Mouse (Mus musculus): ENCODE data around the gene Ctf1.
"Not testable (repeated sequence)": the region's sequence is repeated elsewhere in the genome, so short reads cannot be mapped to it uniquely, and the experiment has no call there.

The Ctf1 gene

GRCm38 (mm10) chr7:127727898-127728297, 15.4 kb downstream of the Ctf1 start:
- DNase-seq (ENCODE audit: extremely low read depth, insufficient read length, low spot score) = no peak

GRCm38 (mm10) chr7:127730170-127730569, 17.6 kb downstream of the Ctf1 start:
- no peak for DNase-seq (ENCODE audit: extremely low read depth, insufficient read length, low spot score)

GRCm38 (mm10) chr7:127732066-127732465, 19.5 kb downstream of the Ctf1 start, which contains the start of gene Ctf2:
Gene Ctf2, minus strand, starts transcription at chr7:127732166.
- DNase-seq (ENCODE audit: extremely low read depth, insufficient read length, low spot score) = not testable (repeated sequence)

GRCm38 (mm10) chr7:127744366-127745045, 32.0 kb downstream of the Ctf1 start, which contains the start of gene Fbxl19:
Gene Fbxl19, plus strand, starts transcription at chr7:127744543.
- peak; percentile 48 for DNase-seq (ENCODE audit: extremely low read depth, insufficient read length, low spot score)

- DNase-seq (ENCODE audit: extremely low read depth, insufficient read length, low spot score) = no peak
Measured at GRCm38 (mm10) chr7:127745251-127745651, 32.7 kb downstream of the Ctf1 start.

- peak; percentile 93 for DNase-seq (ENCODE audit: extremely low read depth, insufficient read length, low spot score)
Measured at GRCm38 (mm10) chr7:127745652-127746493, 33.3 kb downstream of the Ctf1 start.

- DNase-seq (ENCODE audit: extremely low read depth, insufficient read length, low spot score) = peak; percentile 44
Measured at GRCm38 (mm10) chr7:127746494-127747491, 34.3 kb downstream of the Ctf1 start.

- no peak for DNase-seq (ENCODE audit: extremely low read depth, insufficient read length, low spot score)
Measured at GRCm38 (mm10) chr7:127747559-127748234, 35.2 kb downstream of the Ctf1 start.

GRCm38 (mm10) chr7:127748235-127748560, 35.7 kb downstream of the Ctf1 start:
- DNase-seq (ENCODE audit: extremely low read depth, insufficient read length, low spot score) = no peak

DNA sequence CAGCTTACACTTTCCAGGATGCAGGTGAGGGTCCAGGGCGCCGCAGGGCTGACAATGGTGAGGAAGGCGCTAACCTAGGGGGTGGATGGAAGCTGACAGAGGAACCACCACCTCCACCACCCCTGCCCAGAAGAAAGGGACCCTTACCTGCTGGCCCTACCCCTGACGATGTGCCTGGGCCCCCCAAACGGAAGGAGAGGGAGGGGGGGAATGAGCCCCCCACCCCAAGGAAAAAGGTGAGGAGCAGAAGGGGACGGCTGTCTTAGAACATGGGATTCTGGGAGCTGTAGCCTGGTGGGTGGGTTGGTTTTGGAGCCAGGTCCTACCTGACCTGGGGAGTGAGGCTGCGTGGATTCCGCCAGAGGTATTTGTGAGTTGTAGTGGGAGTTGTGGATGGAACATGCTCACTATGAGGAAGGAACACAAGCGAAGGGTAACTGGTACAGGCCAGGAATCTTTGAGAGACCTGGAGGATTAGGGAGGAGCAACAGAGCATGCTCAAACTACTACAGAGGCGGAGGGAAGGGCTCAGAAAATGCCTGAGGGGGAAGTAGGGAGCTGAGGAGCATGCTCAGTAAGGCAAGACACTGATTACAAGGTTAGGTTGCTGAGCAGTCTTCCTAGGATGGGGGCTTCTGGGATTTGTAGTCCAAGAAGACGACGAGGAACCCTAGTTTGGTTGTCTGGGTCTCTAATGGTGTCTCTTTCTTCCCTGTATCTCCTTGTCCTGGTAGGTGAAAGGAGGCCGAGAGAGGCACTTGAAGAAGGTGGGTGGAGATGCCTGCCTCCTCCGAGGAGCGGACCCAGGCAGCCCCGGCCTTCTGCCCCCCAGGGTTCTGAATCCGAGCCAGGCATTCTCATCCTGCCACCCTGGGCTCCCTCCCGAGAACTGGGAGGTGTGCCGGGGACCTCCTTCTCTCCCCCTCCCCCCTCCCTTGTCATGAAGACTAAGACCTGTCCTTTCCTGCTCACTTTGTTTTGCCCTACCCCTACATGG, 37.9 kb downstream of the Ctf1 start:
- DNase-seq (ENCODE audit: extremely low read depth, insufficient read length, low spot score) = no peak

- DNase-seq (ENCODE audit: extremely low read depth, insufficient read length, low spot score) = no peak
Measured at GRCm38 (mm10) chr7:127751619-127752018, 39.1 kb downstream of the Ctf1 start.

- DNase-seq (ENCODE audit: extremely low read depth, insufficient read length, low spot score) = no peak
Measured at GRCm38 (mm10) chr7:127752069-127752468, 39.5 kb downstream of the Ctf1 start.

DNA sequence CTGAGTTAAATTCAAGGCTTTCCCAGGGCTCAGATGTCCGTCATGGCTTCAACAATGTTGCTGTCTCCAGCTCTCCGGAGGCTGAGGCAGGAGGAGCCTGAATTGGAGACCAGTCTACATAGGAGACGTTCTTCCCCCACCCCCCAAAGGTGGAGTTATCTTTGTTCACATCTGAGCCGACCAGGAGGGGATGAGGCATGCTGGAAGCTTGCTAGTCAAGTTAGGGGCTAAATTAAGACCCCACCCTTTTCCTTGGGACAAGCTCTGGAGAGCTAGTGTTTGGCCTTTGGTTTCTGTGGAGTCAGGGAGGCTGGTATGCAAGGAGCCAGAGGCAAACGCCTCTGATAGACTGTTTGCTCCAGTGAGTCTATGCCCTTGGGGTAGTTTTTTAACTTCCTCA, 40.6 kb downstream of the Ctf1 start:
- no peak for DNase-seq (ENCODE audit: extremely low read depth, insufficient read length, low spot score)

- DNase-seq (ENCODE audit: extremely low read depth, insufficient read length, low spot score) = no peak
Measured at GRCm38 (mm10) chr7:127753741-127754140, 41.2 kb downstream of the Ctf1 start.

DNA sequence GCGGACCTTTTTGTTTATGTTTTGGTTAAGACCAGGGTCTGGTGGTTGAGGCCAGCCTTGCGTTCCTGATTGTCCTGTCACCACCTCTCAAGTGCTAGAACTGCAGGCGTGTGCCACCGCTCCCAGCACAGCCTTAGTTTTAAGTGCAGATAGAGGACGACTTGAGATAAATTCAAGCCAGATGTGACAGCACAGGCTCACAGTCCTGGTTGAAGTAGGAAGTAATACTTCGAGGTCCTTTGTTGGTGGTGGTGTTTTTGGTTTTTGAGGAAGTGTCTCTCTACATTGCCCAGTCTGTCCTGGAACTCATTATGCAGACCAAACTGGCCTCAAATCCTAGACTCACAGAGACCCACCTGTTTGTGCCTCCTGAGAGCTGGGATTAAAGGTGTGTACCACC, 47.2 kb downstream of the Ctf1 start:
- no peak for DNase-seq (ENCODE audit: extremely low read depth, insufficient read length, low spot score)

DNA sequence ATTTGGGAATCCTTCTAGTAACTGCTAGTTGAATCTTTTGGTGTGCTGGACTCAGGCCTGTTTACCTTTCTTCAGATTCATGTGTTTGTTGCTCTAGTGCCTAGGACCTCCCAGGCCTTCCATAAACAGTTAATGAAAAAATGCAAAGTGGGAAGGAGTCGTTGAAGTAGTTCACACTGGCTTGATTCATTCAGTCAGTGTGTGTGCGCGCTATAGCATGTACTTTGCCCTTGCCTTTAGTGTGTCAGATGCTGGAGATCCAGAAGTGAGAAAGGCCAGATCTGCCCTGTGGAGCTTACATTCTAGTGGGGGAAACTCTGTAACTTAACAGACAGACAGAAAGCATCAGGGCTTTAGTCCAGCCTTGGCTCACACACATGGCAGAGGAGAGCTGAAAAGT, 47.9 kb downstream of the Ctf1 start:
- no peak for DNase-seq (ENCODE audit: extremely low read depth, insufficient read length, low spot score)

DNA sequence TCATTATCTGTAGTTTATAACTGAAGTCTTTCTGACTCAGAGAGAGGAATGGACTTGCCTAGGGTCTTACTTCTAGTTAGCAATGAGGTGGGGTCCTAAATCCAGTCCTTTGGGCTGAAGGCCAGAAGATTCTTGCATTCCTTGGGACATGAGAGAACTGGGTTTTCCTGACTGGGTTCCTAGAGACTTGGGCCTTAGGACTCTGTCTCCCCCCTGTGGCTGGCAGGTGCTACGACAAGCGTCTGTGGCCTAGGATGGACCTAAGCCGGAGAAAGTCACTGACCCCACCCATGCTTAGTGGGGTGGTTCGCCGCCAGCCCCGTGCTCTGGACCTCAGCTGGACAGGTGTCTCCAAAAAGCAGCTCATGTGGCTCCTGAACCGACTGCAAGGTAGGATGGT, 48.5 kb downstream of the Ctf1 start:
- peak; percentile 48 for DNase-seq (ENCODE audit: extremely low read depth, insufficient read length, low spot score)

DNA sequence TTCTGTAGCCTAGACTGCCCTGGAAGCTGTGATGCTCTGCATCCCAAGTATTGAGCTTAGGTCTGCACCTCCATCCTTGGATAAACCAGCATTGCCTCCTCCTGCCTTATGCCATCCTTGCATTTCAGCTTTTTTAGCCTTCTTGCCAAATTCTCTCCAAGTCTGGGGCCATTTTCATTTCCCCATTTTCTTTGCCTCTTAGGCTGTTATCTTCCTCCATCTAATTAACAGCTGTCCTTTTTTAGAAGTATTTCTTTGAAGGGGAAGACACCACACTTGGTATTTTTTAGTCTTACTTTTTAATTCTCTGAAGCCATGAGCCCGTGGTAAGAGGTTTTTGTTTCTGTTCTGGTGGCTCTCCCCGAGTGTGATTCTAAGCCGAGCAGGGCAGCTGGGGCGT, 51.1 kb downstream of the Ctf1 start:
- no peak for DNase-seq (ENCODE audit: extremely low read depth, insufficient read length, low spot score)

DNA sequence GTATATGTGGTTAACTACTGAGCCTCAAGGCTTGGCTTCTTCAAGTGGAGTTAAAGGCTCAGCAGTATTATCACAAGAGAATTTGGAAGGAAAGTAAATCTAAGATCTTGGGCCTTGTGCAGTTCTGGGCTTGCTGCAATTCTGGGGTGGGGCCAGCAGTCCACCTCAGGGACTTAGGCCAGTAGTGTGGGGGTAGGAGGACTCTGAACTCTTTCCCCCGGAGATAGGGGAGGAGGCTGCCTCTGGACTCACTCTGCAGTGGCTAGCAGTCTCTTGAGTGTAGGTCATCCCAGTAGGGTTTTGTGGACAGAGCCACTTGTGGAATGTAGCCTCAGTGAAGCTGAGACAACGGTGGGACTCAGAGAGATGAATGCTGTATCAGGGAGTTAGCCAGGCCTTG, 53.2 kb downstream of the Ctf1 start:
- no peak for DNase-seq (ENCODE audit: extremely low read depth, insufficient read length, low spot score)

Data from 3134 (cell line).